Mouse (Mus musculus) hindbrain, embryonic 14.5 days (tissue): ENCODE results near the gene BC024978. TPM values are rescaled to one million over a fixed set of nuclear protein-coding genes. Genes with fewer than 3 reads are reported as not detected.
"Not testable (repeated sequence)": the region's sequence is repeated elsewhere in the genome, so short reads cannot be mapped to it uniquely, and the experiment has no call there.

Experiments
- ATAC-seq: fragments of 200-750 bp; cut with Nextera tagmentation; 2 replicates; pipeline ENCODE4 v1.8.0; 2017; ENCODE audit warnings: moderate number of reproducible peaks, mild to moderate bottlenecking, moderate TSS enrichment, moderate library complexity; ENCODE audit not compliant: low FRiP score
- DNase-seq: peaks from one replicate; pipeline ENCODE4 v3.0.0-alpha.2; 2015; ENCODE audit warnings: low spot score
- H3K27ac ChIP-seq: fragments of 300-500 bp; sonication (generic); 2 replicates; pipeline ENCODE4 v1.5.1; 2014; ENCODE audit warnings: mild to moderate bottlenecking, moderate library complexity
- H3K27me3 ChIP-seq: fragments of 300-500 bp; sonication (generic); 2 replicates; pipeline ENCODE4 v1.6.1; 2014; ENCODE audit warnings: mild to moderate bottlenecking, low read length, mixed read lengths; ENCODE audit not compliant: control insufficient read depth, insufficient read depth
- H3K36me3 ChIP-seq: fragments of 300-500 bp; sonication (generic); replicated peaks from 2 replicates; pipeline ENCODE4 v1.6.1; 2014; ENCODE audit not compliant: control insufficient read depth, insufficient read depth
- H3K4me1 ChIP-seq: fragments of 300-500 bp; sonication (generic); replicated peaks from 2 replicates; pipeline ENCODE4 v1.6.1; 2014; ENCODE audit warnings: antibody characterized with exemption, low read length, mixed read lengths; ENCODE audit not compliant: control insufficient read depth, insufficient read depth
- H3K4me2 ChIP-seq: fragments of 300-500 bp; sonication (generic); replicated peaks from 2 replicates; pipeline ENCODE4 v1.6.1; 2014; ENCODE audit warnings: mild to moderate bottlenecking, moderate library complexity
- H3K4me3 ChIP-seq: fragments of 300-500 bp; sonication (generic); replicated peaks from 2 replicates; pipeline ENCODE4 v1.5.1; 2014; ENCODE audit warnings: mild to moderate bottlenecking, low read length
- H3K9ac ChIP-seq: fragments of 300-500 bp; sonication (generic); 2 replicates; pipeline ENCODE4 v1.6.1; 2014
- H3K9me3 ChIP-seq: fragments of 300-500 bp; sonication (generic); 2 replicates; pipeline ENCODE4 v1.6.1; 2016; ENCODE audit warnings: low read length; ENCODE audit not compliant: control insufficient read depth
- WGBS: fragments of 180-500 bp; shearing (Covaris S2); extraction: QIAGEN DNeasy Blood & Tissue Kit; methylation state at CpG from one replicate; pipeline ENCODE4 v1.1.7; 2014; 5-methylcytosine and 5-hydroxymethylcytosine counted together
- polyA plus RNA-seq: library from polyadenylated mRNA; unstranded; fragments of >200 nt; fragmentation: Nextera tagmentation; extraction: Ambion mirVana; gene quantifications from 2 replicates; pipeline ENCODE4 v1.2.1, GENCODE M21; 2014

BC024978 gene
- polyA plus RNA-seq, 1 experiment from 2014 or later, result 3.4 TPM

GRCm38 (mm10) chr7:27243211-27243610, 47.6 kb downstream of the BC024978 start:
- no peak overlapping the region for H3K4me2 ChIP-seq
- H3K27me3 ChIP-seq, result no peaks in the 10 kb centered on the region
- no peak overlapping the region for H3K9ac ChIP-seq
- H3K9me3 ChIP-seq, result no peaks in the 10 kb centered on the region
- ATAC-seq (no peak), DNase-seq (no peak)
- 72% methylated on average over 8 of the region's 8 CpGs for WGBS
- H3K4me1 ChIP-seq, result no peaks in the 10 kb centered on the region
- no peak overlapping the region for H3K27ac ChIP-seq
- H3K4me3 ChIP-seq, result no peak overlapping the region
- H3K36me3 ChIP-seq, result peaks cover 66% of the 10 kb centered on the region

GRCm38 (mm10) chr7:27244088-27244487, 48.5 kb downstream of the BC024978 start:
- not testable (repeated sequence) for H3K4me3 ChIP-seq, ATAC-seq, H3K9ac ChIP-seq, H3K4me1 ChIP-seq, H3K27ac ChIP-seq, DNase-seq, H3K27me3 ChIP-seq, H3K9me3 ChIP-seq, H3K4me2 ChIP-seq
- H3K36me3 ChIP-seq, result peaks cover 66% of the 10 kb centered on the region
- 83% methylated on average over 2 of the region's 2 CpGs for WGBS

GRCm38 (mm10) chr7:27249146-27249545, 53.6 kb downstream of the BC024978 start:
- Histone ChIP-seq H3K9me3 (no peaks in the 10 kb centered on the region), H3K4me3 (no peak overlapping the region), H3K27me3 (no peaks in the 10 kb centered on the region), H3K4me1 (no peaks in the 10 kb centered on the region), H3K4me2 (no peak overlapping the region), H3K27ac (no peak overlapping the region), H3K9ac (no peak overlapping the region), H3K36me3 (peaks cover 50% of the 10 kb centered on the region)
- DNase-seq (no peak), ATAC-seq (no peak)
- 92% methylated on average over 2 of the region's 2 CpGs for WGBS

GRCm38 (mm10) chr7:27249928-27250327, 54.3 kb downstream of the BC024978 start:
- H3K9me3 ChIP-seq, result no peaks in the 10 kb centered on the region
- H3K36me3 ChIP-seq, result peaks cover 49% of the 10 kb centered on the region
- DNase-seq, result no peak
- WGBS, result 83% methylated on average over 5 of the region's 5 CpGs
- H3K4me3 ChIP-seq, result no peak overlapping the region
- ATAC-seq, result no peak
- no peak overlapping the region for H3K27ac ChIP-seq
- H3K4me1 ChIP-seq, result no peaks in the 10 kb centered on the region
- no peak overlapping the region for H3K4me2 ChIP-seq
- H3K9ac ChIP-seq, result no peak overlapping the region
- H3K27me3 ChIP-seq, result no peaks in the 10 kb centered on the region

DNA sequence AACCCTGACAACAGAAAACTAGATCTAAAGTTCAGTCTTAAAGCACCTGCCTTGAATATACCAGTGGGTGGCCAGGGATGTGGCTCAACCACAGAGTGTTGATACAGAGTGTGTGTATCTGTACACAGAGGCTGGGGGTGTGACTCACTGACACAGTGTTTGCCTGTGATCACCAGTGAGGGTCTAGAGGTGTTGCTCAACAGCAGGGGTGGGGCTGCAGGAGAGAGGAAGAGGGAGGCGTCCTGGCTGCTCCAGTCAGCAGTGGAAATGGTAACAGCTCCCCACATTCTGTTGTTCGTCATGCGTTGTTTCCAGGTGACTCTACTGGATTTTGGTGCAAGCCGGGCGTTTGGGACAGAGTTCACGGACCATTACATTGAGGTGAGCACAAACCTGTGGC, 56.4 kb downstream of the BC024978 start:
- no peak for ATAC-seq

DNA sequence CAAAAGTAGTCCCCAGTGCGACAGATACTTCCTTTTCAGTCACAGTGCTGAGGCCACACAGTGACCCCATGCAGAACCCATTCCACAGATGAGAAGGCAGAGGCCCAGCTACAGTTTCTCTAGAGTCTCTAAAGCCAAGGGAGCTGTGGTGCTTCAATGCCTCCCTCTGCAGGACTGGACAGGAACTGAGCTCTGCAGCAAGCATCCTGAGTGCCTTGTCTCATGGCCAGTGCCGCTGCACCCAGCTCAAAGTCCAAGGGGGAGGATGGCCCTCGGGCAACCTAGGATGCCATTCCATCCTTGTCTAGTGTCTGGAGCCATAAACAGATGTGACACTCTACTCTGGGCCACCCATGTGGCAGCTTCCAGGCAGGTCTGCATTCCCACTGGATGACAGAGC, 60.1 kb downstream of the BC024978 start:
- no peak overlapping the region for H3K4me3 ChIP-seq

More for the DNA sequence above, 56.4 kb downstream of the BC024978 start:
- Histone ChIP-seq H3K9me3 (no peaks in the 10 kb centered on the region), H3K27me3 (no peaks in the 10 kb centered on the region), H3K27ac (no peak overlapping the region), H3K4me3 (no peak overlapping the region), H3K4me1 (no peaks in the 10 kb centered on the region), H3K4me2 (no peak overlapping the region), H3K9ac (no peak overlapping the region), H3K36me3 (peaks cover 32% of the 10 kb centered on the region)
- 92% methylated on average over 6 of the region's 6 CpGs for WGBS
- no peak for DNase-seq

DNA sequence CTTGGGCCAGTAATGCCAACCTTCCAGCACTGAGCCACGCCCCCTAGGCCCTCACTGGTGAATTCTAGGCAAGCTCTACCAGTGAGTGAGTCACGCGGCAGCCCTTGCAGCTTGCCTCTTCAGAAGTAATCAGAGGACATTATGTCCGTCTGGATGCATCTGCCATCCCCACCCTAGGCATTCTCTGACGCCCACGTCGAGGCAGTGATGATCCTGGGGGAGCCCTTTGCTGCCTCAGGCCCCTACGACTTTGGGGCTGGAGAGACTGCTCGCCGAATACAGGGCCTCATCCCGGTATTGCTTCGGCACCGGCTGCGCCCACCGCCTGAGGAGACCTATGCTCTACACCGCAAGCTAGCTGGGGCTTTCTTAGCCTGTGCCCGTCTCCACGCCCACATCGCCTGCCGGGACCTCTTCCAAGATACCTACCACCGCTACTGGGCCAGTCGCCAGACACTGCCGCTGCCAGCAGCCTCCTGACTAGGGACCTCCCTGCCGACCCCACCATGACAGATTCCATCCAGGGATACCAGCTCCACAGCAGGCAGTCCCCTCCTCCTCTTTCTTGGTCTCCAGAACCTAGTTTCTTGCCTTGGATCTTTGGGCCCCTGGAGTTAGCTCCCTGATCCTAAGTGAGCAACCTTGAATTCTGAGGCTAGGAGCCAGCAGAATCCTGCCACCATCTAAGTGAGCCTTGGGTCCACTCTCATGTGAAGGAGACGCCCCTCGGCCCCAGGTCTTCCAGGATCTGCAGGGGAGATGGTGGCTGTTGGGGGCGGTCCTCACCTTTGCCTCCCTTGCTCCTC, 61.7 kb downstream of the BC024978 start:
- H3K4me2 ChIP-seq, result peak overlapping the region; percentile 78
- H3K4me1 ChIP-seq, result peaks cover 31% of the 10 kb centered on the region
- ATAC-seq, result peak; percentile 18; the same call in 1 of the 2 replicates
- H3K9me3 ChIP-seq, result no peaks in the 10 kb centered on the region
- H3K27me3 ChIP-seq, result no peaks in the 10 kb centered on the region
- peak overlapping the region; percentile 80 for H3K27ac ChIP-seq
- DNase-seq, result peak; percentile 62
- 7% methylated on average over 27 of the region's 27 CpGs for WGBS
- peak overlapping the region; percentile 35; the same call in 1 of the 2 replicates for H3K9ac ChIP-seq
- H3K4me3 ChIP-seq, result peak overlapping the region; percentile 8; the same call in 1 of the 2 replicates
- H3K36me3 ChIP-seq, result peaks cover 18% of the 10 kb centered on the region

More for the DNA sequence above, 60.1 kb downstream of the BC024978 start:
- WGBS, result 76% methylated on average over 3 of the region's 3 CpGs
- Histone ChIP-seq H3K9me3 (no peaks in the 10 kb centered on the region), H3K27me3 (no peaks in the 10 kb centered on the region), H3K4me2 (no peak overlapping the region), H3K27ac (no peak overlapping the region), H3K4me1 (peaks cover 17% of the 10 kb centered on the region), H3K9ac (no peak overlapping the region), H3K36me3 (peaks cover 25% of the 10 kb centered on the region)
- DNase-seq (no peak), ATAC-seq (no peak)

DNA sequence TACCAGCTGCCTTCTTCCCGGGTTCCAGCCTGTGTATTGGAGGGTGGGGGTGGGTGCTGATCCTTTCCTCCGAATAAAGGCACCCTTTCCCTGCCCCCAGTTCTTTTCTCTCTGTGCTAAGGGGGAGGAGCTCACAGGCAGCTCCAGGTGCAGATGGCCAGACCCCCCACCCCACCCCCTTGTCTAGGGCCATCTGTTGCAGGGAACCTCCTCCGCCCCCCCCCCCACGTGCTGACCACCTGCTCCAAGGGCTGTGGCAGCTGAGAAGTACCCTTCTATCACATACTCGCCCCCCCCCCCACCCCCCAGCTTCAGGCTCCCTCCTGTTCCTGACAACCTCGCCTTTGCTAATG, 62.2 kb downstream of the BC024978 start:
- Histone ChIP-seq H3K9me3 (no peaks in the 10 kb centered on the region), H3K4me2 (peak overlapping the region; percentile 78), H3K4me1 (peaks cover 31% of the 10 kb centered on the region), H3K4me3 (peak overlapping the region; percentile 68), H3K27ac (peak overlapping the region; percentile 90), H3K9ac (peak overlapping the region; percentile 35; the same call in 1 of the 2 replicates), H3K27me3 (no peaks in the 10 kb centered on the region), H3K36me3 (peaks cover 19% of the 10 kb centered on the region)
- WGBS, result 6% methylated on average over 6 of the region's 6 CpGs
- ATAC-seq, result peak; percentile 15
- no peak for DNase-seq

- under 1% methylated on average over 46 of the region's 47 CpGs for WGBS
- H3K4me2 ChIP-seq, result peak within 1 kb of the TSS; percentile 78
- no peaks in the 10 kb centered on the region for H3K27me3 ChIP-seq
- no peaks in the 10 kb centered on the region for H3K9me3 ChIP-seq
- DNase-seq, result peak; percentile 93
- H3K9ac ChIP-seq, result peak within 1 kb of the TSS; percentile 95
- H3K4me3 ChIP-seq, result peak within 1 kb of the TSS; percentile 68
- peak within 1 kb of the TSS; percentile 90 for H3K27ac ChIP-seq
- peak; percentile 75 for ATAC-seq
- H3K4me1 ChIP-seq, result peaks cover 31% of the 10 kb centered on the region
- H3K36me3 ChIP-seq, result peaks cover 19% of the 10 kb centered on the region
Observed at GRCm38 (mm10) chr7:27258205-27258899, 62.8 kb downstream of the BC024978 start, which contains the start of gene Numbl. Gene Numbl, plus strand, starts transcription at chr7:27258433.
